Mouse (Mus musculus) hindbrain, postnatal 0 days (tissue): ENCODE measurements around the gene Fbxo42. TPM values are rescaled to one million over a fixed set of nuclear protein-coding genes. Genes with fewer than 3 reads are reported as not detected.

Experiments
- ATAC-seq: fragments of 200-750 bp; cut with Nextera tagmentation; 2 replicates; pipeline ENCODE4 v1.8.0; 2017; ENCODE audit warnings: mild to moderate bottlenecking, moderate TSS enrichment, moderate library complexity
- DNase-seq: peaks from one replicate; pipeline ENCODE4 v3.0.0-alpha.2; 2015; ENCODE audit warnings: low spot score
- H3K27ac ChIP-seq: fragments of 300-500 bp; sonication (generic); 2 replicates; pipeline ENCODE4 v1.5.1; 2014; ENCODE audit warnings: mild to moderate bottlenecking
- H3K27me3 ChIP-seq: fragments of 300-500 bp; sonication (generic); 2 replicates; pipeline ENCODE4 v1.6.1; 2014; ENCODE audit warnings: low read length, mixed read lengths; ENCODE audit not compliant: insufficient read depth
- H3K36me3 ChIP-seq: fragments of 300-500 bp; sonication (generic); 2 replicates; pipeline ENCODE4 v1.6.1; 2014; ENCODE audit warnings: low read length, mixed read lengths; ENCODE audit not compliant: insufficient read depth
- H3K4me1 ChIP-seq: fragments of 300-500 bp; sonication (generic); 2 replicates; pipeline ENCODE4 v1.6.1; 2014; ENCODE audit warnings: antibody characterized with exemption, low read length, mixed read lengths; ENCODE audit not compliant: insufficient read depth
- H3K4me2 ChIP-seq: fragments of 300-500 bp; sonication (generic); 2 replicates; pipeline ENCODE4 v1.6.1; 2014; ENCODE audit warnings: low read depth, mild to moderate bottlenecking, low read length, moderate library complexity, mixed read lengths
- H3K4me3 ChIP-seq: fragments of 300-500 bp; sonication (generic); 2 replicates; pipeline ENCODE4 v1.5.1; 2014; ENCODE audit warnings: low read length
- H3K9ac ChIP-seq: fragments of 300-500 bp; sonication (generic); replicated peaks from 2 replicates; pipeline ENCODE4 v1.6.1; 2014; ENCODE audit warnings: mild to moderate bottlenecking, low read length, moderate library complexity, mixed read lengths
- H3K9me3 ChIP-seq: fragments of 300-500 bp; sonication (generic); 2 replicates; pipeline ENCODE4 v1.6.1; 2016; ENCODE audit warnings: low read length, mixed read lengths
- CTCF ChIP-seq: IDR thresholded peaks from 2 replicates; pipeline ENCODE4 v1.5.1; 2016; ENCODE audit warnings: antibody characterized with exemption, control low read depth, low read depth
- WGBS: fragments of 180-500 bp; shearing (Covaris S2); extraction: QIAGEN DNeasy Blood & Tissue Kit; methylation state at CpG from one replicate; pipeline ENCODE4 v1.1.7; 2014; 5-methylcytosine and 5-hydroxymethylcytosine counted together
- polyA plus RNA-seq: library from polyadenylated mRNA; unstranded; fragments of >200 nt; fragmentation: Nextera tagmentation; extraction: Ambion mirVana; gene quantifications from 2 replicates; pipeline ENCODE4 v1.2.1, GENCODE M21; 2015
- total RNA-seq: library from RNA; depleted of rRNA; stranded (reverse); fragments of >200 nt; gene quantifications from 2 replicates; pipeline ENCODE4 v1.2.3, GENCODE M21; 2014

Fbxo42 gene
- total and polyA plus RNA-seq, 2 experiments from 2014 or later, result 15.5 to 20.8 TPM

DNA sequence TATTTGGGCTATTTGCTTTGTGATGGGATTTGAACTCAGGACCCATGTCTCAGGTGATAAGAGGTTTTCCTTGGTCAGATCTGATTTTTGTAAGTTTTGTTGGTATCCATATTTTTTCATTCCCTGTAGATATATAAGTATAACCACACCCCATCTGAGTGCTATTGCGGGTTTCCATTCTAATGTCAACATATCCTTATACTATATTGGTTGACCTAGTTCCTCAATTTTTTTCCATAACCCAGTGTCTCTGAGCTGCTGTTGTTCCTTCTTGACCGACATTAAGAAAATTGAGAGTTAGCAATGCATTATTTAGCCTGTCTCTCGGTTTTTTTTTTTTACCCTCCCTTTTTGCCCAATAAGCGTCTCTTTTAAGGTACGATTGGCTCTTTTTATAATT is 75.0 kb downstream of the Fbxo42 start:
- H3K36me3 ChIP-seq, result no peaks in the 10 kb centered on the region
- no peak for TF ChIP-seq CTCF
- WGBS, result 92% methylated on average over 5 of the region's 5 CpGs
- H3K4me3 ChIP-seq, result no peak overlapping the region
- H3K4me1 ChIP-seq, result no peaks in the 10 kb centered on the region
- no peaks in the 10 kb centered on the region for H3K27me3 ChIP-seq
- H3K9me3 ChIP-seq, result no peaks in the 10 kb centered on the region
- no peak overlapping the region for H3K27ac ChIP-seq
- no peak for ATAC-seq
- no peak for DNase-seq
- H3K9ac ChIP-seq, result no peak overlapping the region
- H3K4me2 ChIP-seq, result no peak overlapping the region

DNA sequence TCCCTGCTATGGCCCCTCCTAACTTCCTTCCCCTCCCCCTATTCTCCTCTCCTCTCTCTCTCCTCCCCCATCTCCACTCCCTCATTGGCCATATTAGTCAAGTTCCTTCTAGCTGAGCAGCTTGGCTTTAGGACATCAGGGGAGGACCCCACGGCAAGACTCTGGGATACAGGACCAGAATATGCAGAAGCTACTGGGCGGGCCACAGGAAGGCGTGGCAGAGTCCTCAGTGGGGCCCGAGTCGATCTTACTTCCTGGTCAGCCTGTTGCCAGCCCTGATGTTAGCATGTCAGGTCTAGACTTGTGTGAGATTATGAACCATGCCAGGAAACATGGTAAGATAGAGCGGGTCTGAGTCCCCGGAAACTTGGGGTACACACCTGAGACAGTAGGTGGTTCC is 81.0 kb downstream of the Fbxo42 start:
- no peak for DNase-seq
- Histone ChIP-seq H3K27ac (no peak overlapping the region), H3K4me2 (no peak overlapping the region), H3K9ac (no peak overlapping the region), H3K36me3 (no peaks in the 10 kb centered on the region), H3K27me3 (no peaks in the 10 kb centered on the region), H3K4me1 (no peaks in the 10 kb centered on the region), H3K9me3 (no peaks in the 10 kb centered on the region), H3K4me3 (no peak overlapping the region)
- WGBS, result 90% methylated on average over 7 of the region's 7 CpGs
- TF ChIP-seq CTCF, result no peak
- no peak for ATAC-seq

DNA sequence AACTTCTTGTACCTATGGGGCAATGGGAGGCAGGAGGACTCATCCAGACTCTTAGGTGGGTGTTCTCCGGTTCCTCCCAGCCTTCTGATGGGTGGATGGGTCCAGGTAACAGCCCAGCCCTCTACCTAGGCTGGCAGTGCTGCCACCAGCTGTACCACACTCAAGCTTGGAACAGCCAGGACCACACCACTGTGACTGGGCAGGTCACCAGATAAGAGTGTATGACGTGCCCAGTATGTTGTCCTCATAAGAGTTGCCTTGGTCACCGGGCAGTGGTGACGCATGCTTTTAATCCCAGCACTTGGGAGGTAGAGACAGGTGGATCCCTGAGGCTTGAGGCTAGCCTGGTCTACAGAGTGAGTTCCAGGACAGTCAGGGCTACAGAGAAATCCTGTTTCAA is 85.5 kb downstream of the Fbxo42 start:
- ATAC-seq, result no peak
- WGBS, result 88% methylated on average over 4 of the region's 4 CpGs
- Histone ChIP-seq H3K27ac (no peak overlapping the region), H3K9ac (no peak overlapping the region), H3K4me1 (no peaks in the 10 kb centered on the region), H3K4me3 (no peak overlapping the region), H3K9me3 (no peaks in the 10 kb centered on the region), H3K27me3 (0 out of 2 replicates have a peak, but pooled peaks cover under 1% of the 10 kb centered on the region), H3K4me2 (no peak overlapping the region), H3K36me3 (no peaks in the 10 kb centered on the region)
- DNase-seq, result no peak
- no peak for TF ChIP-seq CTCF

DNA sequence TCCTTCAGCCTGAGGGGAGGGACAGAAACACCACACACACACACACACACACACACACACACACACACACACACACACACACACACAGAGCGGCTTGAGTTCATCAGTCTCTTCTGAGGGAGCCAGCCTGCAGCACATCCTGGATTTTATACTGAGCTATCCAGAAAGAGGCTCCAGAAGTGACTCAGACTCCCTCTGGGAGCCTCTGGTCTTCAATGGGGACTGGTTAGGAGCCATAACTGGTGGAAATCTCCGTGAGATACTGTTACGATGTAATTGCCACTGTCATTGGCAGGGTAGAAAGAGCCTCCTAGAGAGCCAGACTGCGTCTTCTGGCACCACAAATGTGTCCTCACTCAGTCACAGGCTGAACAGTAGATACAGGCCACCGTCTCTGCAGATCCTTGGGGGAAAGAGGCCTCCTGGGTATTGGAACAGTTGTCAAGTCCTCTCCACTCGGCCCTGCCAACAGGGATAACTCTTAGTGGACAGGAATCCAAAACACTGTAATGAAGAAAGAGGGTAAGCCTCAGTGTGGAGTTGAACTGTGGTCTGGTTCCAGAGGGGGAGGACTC is 87.9 kb downstream of the Fbxo42 start:
- ATAC-seq (no peak), DNase-seq (no peak)
- 63% methylated on average over 6 of the region's 6 CpGs for WGBS
- Histone ChIP-seq H3K9me3 (no peaks in the 10 kb centered on the region), H3K27ac (no peak overlapping the region), H3K27me3 (0 out of 2 replicates have a peak, but pooled peaks cover 7% of the 10 kb centered on the region), H3K4me2 (no peak overlapping the region), H3K9ac (no peak overlapping the region), H3K4me3 (no peak overlapping the region), H3K4me1 (peaks cover 9% of the 10 kb centered on the region; the same call in 1 of the 2 replicates), H3K36me3 (no peaks in the 10 kb centered on the region)
- TF ChIP-seq CTCF, result no peak

DNA sequence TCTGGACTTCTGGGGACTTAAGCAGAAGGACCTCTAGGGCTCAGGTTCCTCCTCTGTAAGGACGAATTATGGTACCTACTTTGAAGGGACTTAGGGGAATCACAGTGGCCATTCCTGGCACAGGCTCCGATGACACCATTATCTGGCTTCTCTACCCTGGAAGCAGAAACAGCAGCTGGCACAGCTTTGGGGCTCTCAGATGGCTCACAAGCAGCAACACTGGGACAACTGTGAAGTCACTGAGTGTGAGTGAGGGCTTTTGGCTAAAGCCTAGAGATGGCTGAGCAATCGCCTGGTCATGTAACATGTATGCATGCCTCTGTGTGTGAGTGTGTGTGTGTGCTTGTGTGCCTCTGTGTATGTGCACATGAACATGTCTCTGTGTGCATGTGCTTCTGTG is 89.1 kb downstream of the Fbxo42 start:
- 56% methylated on average over 3 of the region's 3 CpGs for WGBS
- Histone ChIP-seq H3K9ac (no peak overlapping the region), H3K27me3 (0 out of 2 replicates have a peak, but pooled peaks cover 10% of the 10 kb centered on the region), H3K9me3 (no peaks in the 10 kb centered on the region), H3K4me2 (no peak overlapping the region), H3K36me3 (no peaks in the 10 kb centered on the region), H3K4me1 (peaks cover 9% of the 10 kb centered on the region; the same call in 1 of the 2 replicates), H3K4me3 (no peak overlapping the region), H3K27ac (no peak overlapping the region)
- peak; percentile 48 for DNase-seq
- TF ChIP-seq CTCF, result no peak
- 0 out of 2 replicates have a peak, but pooled peaks have one; percentile 19 for ATAC-seq

DNA sequence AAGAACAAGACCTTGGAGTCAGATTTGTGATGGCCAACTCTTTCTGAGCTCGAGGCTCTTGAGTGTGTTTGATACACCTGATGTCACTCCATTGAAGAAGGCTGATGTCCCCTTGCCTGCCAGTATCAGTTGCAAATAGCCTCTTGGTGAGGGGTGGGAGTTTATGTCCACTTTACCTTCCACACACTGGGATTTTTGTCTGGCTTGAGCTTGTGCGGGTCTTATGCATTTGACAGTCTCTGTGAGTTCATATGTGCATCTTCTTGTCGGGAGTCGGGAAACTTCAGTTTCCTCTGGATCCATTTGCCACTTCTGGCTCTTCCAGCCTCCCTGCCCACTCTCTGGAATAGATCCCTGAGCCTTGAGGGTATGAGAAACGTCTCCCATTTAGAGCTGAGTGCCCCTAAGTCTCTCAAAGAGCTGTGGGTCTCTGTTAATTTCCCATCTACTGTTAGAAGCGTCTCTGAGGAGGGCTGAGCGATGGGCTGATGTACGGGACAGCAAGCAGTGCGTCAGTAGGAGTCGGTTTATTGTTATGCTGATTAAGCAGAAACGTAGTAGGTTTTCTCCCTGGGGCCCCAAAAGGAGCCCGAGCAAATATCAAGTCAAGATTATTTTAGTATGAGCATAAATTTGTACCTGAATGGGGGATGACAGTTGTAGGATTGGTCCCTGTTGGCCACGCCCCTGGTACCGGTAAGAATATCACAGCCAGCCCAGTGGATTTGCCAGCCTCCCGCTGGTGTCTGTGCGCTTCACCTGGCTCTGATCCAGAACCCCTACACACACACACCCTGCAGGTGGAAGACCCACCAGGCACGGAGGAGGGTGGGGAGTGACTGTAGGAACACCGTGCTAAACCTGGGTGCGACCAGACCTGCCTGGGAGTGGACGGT is 91.0 kb downstream of the Fbxo42 start:
- no peaks in the 10 kb centered on the region for H3K36me3 ChIP-seq
- WGBS, result 5% methylated on average over 20 of the region's 20 CpGs
- H3K4me1 ChIP-seq, result peaks cover 19% of the 10 kb centered on the region; the same call in 1 of the 2 replicates
- peak overlapping the region; percentile 31 for H3K4me3 ChIP-seq
- no peak for DNase-seq
- H3K9me3 ChIP-seq, result no peaks in the 10 kb centered on the region
- TF ChIP-seq CTCF, result no peak
- ATAC-seq, result no peak
- no peak overlapping the region for H3K27ac ChIP-seq
- H3K4me2 ChIP-seq, result peak overlapping the region; percentile 54
- H3K27me3 ChIP-seq, result peaks cover 16% of the 10 kb centered on the region; the same call in 1 of the 2 replicates
- no peak overlapping the region for H3K9ac ChIP-seq
